Mouse (Mus musculus) G1E (cell line): ENCODE measurements at regions not wholly inside any gene's neighbourhood (a gene's known extent, or its start where the extent isn't known, plus 50 kb on each side); places are given as distances from the start of the nearest gene placed in this dataset.

Source experiments
- ATAC-seq: 2 replicates; pipeline ENCODE4 v1.8.0; 2016; ENCODE audit warnings: mild to moderate bottlenecking; ENCODE audit not compliant: insufficient number of reproducible peaks, poor library complexity, low FRiP score, severe bottlenecking; ENCODE audit errors: extremely low read depth
- DNase-seq: peaks from one replicate; pipeline ENCODE4 v3.0.0; 2012; ENCODE audit warnings: low spot score
- H3K27me3 ChIP-seq: 2 replicates; pipeline ENCODE4 v1.6.1; 2012; ENCODE audit warnings: mild to moderate bottlenecking, low read length, inconsistent platforms; ENCODE audit not compliant: insufficient read depth
- H3K36me3 ChIP-seq: replicated peaks from 2 replicates; pipeline ENCODE3; 2012; ENCODE audit warnings: mild to moderate bottlenecking, inconsistent platforms
- H3K4me1 ChIP-seq: 2 replicates; pipeline ENCODE4 v1.6.1; 2012; ENCODE audit warnings: low read depth, low read length, inconsistent platforms, mixed read lengths; ENCODE audit not compliant: insufficient read depth
- H3K4me3 ChIP-seq: 2 replicates; pipeline ENCODE4 v1.5.1; 2012; ENCODE audit warnings: low read depth, mild to moderate bottlenecking, inconsistent platforms, low read length, moderate library complexity, mixed read lengths
- H3K9me3 ChIP-seq: replicated peaks from 2 replicates; pipeline ENCODE4 v1.6.1; 2012; ENCODE audit warnings: inconsistent platforms
- CTCF ChIP-seq: IDR thresholded peaks from 2 replicates; pipeline ENCODE4 v1.5.1; 2012; ENCODE audit warnings: low read depth, low read length, inconsistent platforms, mixed read lengths
- GATA1 ChIP-seq: IDR thresholded peaks from 2 replicates; pipeline ENCODE4 v1.6.1; 2012; ENCODE audit warnings: borderline replicate concordance, low read length, inconsistent platforms, mixed read lengths
- GATA2 ChIP-seq: IDR thresholded peaks from 2 replicates; pipeline ENCODE4 v1.6.1; 2012; ENCODE audit warnings: low read depth, low read length, inconsistent platforms, borderline replicate concordance
- POLR2AphosphoS5 ChIP-seq: IDR thresholded peaks from 2 replicates; pipeline ENCODE4 v1.6.1; 2012; ENCODE audit warnings: low read depth, low read length, inconsistent platforms; ENCODE audit not compliant: insufficient replicate concordance
- TAL1 ChIP-seq: conservative IDR thresholded peaks from 2 replicates; pipeline ENCODE4 v1.6.1; 2012; ENCODE audit warnings: low read depth, low read length, inconsistent platforms, mixed read lengths

DNA sequence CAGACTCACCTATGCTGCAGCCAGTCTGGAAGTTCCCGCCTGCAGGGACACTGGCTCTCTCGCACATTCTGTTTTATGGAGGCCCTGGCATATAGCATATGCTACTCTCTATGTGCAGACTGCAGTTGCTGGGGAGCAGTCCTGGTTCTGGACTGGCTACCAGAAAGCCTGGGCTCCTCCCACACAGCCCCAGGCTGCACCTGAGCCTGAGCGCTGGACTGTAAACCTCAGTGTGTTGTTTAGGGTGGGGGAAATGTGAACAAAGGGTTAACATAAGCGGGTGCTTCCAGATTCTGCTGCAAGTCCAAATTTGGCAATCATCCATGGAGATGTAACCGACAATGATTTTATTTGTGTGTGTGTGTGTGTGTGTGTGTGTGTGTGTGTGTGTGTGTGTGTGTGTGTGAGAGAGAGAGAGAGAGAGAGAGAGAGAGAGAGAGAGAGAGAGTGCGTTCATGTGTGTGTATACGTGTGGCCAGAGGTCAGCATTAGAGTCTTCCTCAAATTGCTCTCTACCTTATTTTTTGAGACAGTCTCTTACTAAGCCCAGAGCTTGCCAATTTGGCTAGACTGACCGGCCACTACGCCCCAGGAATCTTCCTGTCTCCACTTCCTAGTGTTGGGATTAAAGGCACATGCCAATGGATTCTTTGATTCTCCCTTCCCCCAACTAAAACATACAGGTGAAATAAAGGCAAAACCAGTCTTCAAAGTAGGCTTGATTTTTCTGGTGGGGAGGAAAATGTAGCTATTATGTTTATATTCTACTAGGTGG lies 192.7 kb upstream of the Ctbp2 start:
- Histone ChIP-seq H3K4me3 (no peak overlapping the region), H3K9me3 (peaks cover 52% of the 10 kb centered on the region), H3K4me1 (no peaks in the 10 kb centered on the region), H3K36me3 (no peaks in the 10 kb centered on the region), H3K27me3 (no peaks in the 10 kb centered on the region)
- TF ChIP-seq GATA1 (no peak), CTCF (no peak), TAL1 (no peak), POLR2AphosphoS5 (no peak), GATA2 (no peak)
- no peak for DNase-seq
- no peak for ATAC-seq

DNA sequence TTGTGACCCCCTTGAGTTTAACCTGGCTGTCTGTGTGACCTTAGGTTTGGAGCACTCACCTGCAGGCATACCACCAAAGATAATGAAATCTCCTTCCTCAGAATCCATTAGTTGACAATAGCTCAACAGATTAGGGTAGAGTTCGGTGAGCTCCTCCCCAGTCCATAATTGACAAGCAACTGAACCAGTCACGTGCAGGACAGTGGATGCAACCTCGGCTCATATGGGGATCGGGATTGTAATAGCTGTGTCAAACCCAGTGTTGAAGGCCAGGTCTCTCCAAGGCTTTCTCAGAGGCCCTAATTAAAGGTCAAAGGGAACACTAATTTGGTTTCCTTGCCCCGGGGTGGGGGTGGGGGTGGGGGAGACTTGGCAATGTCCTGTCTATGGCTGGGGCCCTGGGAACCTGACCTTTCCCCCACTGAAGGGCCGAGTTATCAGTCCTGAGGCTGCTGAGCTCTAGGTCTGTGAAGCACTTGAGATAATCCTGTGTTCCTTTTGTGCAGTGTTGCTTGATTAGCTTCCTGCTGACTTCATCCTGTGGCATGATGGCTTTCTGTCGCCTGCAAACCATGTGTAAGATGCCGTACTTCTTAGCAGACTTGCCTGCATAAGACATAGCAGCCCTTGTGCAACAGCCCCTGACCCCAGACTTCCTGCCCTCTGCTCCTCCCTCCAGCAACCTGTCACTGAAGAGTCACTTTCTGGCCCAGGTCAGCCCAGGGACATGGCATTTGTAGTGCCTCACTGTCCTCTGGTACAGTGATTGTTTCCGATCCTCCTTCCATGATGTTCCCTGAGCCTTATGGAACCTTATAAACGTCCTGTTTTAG lies 191.3 kb upstream of the Ctbp2 start:
- TF ChIP-seq TAL1 (no peak), GATA1 (no peak), GATA2 (no peak), POLR2AphosphoS5 (no peak), CTCF (no peak)
- no peak overlapping the region for H3K4me3 ChIP-seq
- no peak for DNase-seq
- no peak for ATAC-seq
- no peaks in the 10 kb centered on the region for H3K27me3 ChIP-seq
- peaks cover 40% of the 10 kb centered on the region for H3K9me3 ChIP-seq
- H3K36me3 ChIP-seq = no peaks in the 10 kb centered on the region
- no peaks in the 10 kb centered on the region for H3K4me1 ChIP-seq

DNA sequence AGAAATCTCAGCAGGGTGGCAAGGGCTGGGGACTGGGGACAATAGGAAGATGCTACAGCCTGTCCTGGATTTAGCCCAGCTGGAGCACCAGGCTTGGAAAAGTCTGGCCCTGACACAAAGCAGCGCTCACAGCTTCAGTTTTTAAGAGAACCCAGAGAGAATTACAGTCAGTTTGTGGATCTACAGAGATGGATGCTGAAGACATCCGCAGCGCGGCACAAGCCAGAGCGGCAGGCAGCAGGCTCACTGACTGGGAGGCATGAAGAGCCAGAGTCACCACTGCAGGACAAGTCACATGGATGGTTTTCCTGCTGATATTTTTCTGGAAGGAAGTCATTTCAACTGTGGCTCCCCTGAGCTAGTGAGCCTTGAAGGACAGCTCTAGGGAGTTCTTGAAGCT lies 189.0 kb upstream of the Ctbp2 start:
- no peak overlapping the region for H3K4me3 ChIP-seq
- TF ChIP-seq TAL1 (no peak), POLR2AphosphoS5 (no peak), GATA1 (no peak), GATA2 (no peak)
- H3K27me3 ChIP-seq = no peaks in the 10 kb centered on the region
- H3K4me1 ChIP-seq = no peaks in the 10 kb centered on the region
- no peaks in the 10 kb centered on the region for H3K36me3 ChIP-seq
- no peak for DNase-seq
- no peak for ATAC-seq
- peaks cover 32% of the 10 kb centered on the region for H3K9me3 ChIP-seq

DNA sequence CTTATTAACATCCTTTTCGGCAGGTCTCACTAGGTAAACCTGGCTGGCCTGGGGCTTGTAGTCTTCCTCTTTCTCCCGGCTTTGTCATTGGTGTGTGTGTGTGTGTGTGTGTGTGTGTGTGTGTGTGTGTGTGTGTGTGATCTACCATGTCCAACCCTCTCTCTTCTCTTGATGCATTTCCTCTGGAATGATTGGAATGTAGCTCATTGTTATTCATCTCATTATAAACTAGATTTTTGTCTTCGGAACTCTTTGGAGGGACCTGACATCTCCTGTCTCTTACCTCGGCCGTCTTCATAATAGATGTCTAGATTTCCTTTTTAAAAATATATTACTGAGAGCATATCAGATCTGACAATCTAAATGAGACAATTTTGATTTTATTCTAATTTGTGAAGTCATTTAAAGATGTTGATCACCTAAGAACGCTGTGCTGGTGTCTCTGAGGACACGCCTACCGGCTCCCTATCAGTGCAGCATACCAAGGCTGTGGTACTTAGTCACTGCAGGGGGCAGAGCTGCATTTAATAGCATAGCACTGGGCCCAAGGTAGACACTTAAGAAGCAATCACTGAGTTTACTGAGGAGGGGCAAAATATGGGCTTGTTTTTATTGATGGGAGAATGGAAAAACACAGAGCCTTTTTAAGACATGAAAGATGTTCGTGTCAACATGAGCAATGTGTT lies 187.1 kb upstream of the Ctbp2 start:
- TF ChIP-seq POLR2AphosphoS5 = no peak
- TF ChIP-seq GATA2 = no peak
- no peak for TF ChIP-seq TAL1
- no peak for TF ChIP-seq GATA1
- TF ChIP-seq CTCF = no peak
- ATAC-seq (no peak), DNase-seq (no peak)
- Histone ChIP-seq H3K36me3 (no peaks in the 10 kb centered on the region), H3K9me3 (peaks cover 27% of the 10 kb centered on the region), H3K4me1 (no peaks in the 10 kb centered on the region), H3K4me3 (no peak overlapping the region), H3K27me3 (no peaks in the 10 kb centered on the region)

DNA sequence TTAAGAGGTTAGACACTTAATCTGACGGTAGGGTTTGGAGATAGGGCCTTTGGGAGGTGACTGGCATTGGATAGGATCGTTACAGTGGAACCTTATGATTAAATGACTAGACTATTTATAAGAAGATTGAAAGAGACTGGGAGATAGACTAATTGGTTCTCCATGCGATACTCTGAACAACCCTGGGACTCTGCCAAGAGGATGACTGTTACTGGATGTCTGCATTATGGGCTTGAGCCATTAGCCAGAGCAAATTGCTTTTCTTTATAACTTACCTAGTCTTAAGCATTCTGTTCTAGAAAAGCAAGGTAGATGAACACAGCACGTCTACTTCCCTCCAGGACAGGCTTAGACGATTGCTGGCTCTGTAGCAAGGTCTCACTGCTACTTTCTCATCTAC lies 180.3 kb upstream of the Ctbp2 start:
- H3K36me3 ChIP-seq = no peaks in the 10 kb centered on the region
- H3K4me3 ChIP-seq = no peak overlapping the region
- H3K4me1 ChIP-seq = no peaks in the 10 kb centered on the region
- peaks cover 23% of the 10 kb centered on the region for H3K9me3 ChIP-seq
- ATAC-seq (no peak), DNase-seq (no peak)
- no peaks in the 10 kb centered on the region for H3K27me3 ChIP-seq
- no peak for TF ChIP-seq GATA1
- no peak for TF ChIP-seq POLR2AphosphoS5
- no peak for TF ChIP-seq TAL1
- no peak for TF ChIP-seq CTCF
- no peak for TF ChIP-seq GATA2

DNA sequence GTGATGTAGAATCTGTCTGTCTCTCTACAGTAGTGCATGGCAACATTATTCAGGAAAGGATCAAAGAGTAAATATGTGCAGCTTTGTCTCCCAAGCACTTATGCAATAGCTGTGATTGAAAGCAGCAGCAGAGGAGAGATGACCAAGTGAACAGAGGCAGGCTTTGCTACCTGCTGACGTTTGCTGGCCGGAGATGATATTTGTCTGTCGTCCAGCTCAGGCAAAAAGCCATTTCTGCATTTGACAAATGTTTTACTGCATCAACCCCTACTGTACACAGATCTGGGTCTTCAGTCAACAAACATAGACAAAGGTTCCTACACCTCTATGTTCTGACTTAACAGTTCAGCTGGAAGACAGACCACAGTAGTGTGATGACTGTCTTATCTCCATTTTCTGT lies 166.3 kb upstream of the Ctbp2 start:
- ATAC-seq (no peak), DNase-seq (no peak)
- H3K9me3 ChIP-seq = peaks cover 55% of the 10 kb centered on the region
- H3K27me3 ChIP-seq = no peaks in the 10 kb centered on the region
- H3K36me3 ChIP-seq = no peaks in the 10 kb centered on the region
- TF ChIP-seq TAL1 (no peak), POLR2AphosphoS5 (no peak), GATA2 (no peak), CTCF (no peak), GATA1 (no peak)
- H3K4me1 ChIP-seq = no peaks in the 10 kb centered on the region
- H3K4me3 ChIP-seq = no peak overlapping the region
